Mouse (Mus musculus): ENCODE measurements around the gene Klhl31. TPM values are rescaled to one million over a fixed set of nuclear protein-coding genes. Genes with fewer than 3 reads are reported as not detected.

The Klhl31 gene
- not detected in 4 replicates for total RNA-seq (2023; ENCODE audit: inconsistent age)

GRCm38 (mm10) chr9:77636450-77636951 is at the start of gene Klhl31:
TSS of gene Klhl31 (plus strand) at chr9:77636500.

Other genes with a start within 250 kb of the Klhl31 start
- gene Lrrc1, start 91.6 kb upstream of the Klhl31 start, total RNA-seq (2023; ENCODE audit: inconsistent age), result 5.9 to 8.1 TPM (median 6.8 TPM) in 4 replicates
- gene Gclc, start 118.0 kb downstream of the Klhl31 start, total RNA-seq (2023; ENCODE audit: inconsistent age), result 36.6 to 50.7 TPM (median 42.2 TPM) in 4 replicates